Mouse (Mus musculus): ENCODE results near the gene Olfr273.
"Not testable (repeated sequence)": the region's sequence is repeated elsewhere in the genome, so short reads cannot be mapped to it uniquely, and the experiment has no call there.

The Olfr273 gene

GRCm38 (mm10) chr4:52859136-52859535 lies at the start of gene Olfr273:
Olfr273 (minus strand) TSS chr4:52859236.
- in situ Hi-C loops (cut with MboI; ENCODE audit: low pct_unique_long_range_greater_than_20kb in 1 of 2, low sequenced_read_pairs in 2 of 2, unreplicated experiment in 1 of 2) = no loop called here

DNA sequence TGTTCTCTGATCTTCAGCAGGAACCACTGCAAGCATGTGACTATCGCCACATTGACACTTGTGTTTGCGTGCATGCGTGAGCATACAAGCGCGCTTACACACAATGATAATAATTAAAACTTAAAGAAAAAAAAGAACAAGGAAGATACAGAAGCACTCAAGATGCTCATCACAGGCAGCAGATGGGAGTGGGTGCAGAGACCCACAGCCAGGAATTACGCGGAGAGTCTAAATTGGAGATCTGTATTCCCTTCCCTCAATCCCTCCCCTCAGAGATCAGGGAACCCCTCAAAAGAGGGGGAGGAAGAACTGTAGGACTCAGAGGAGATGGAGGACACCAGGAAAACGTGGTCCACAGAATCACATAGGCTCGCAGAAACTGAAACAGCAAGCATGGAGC lies 5.1 kb upstream of the Olfr273 start:
- in situ Hi-C loops (cut with MboI; ENCODE audit: low pct_unique_long_range_greater_than_20kb in 1 of 2, low sequenced_read_pairs in 2 of 2, unreplicated experiment in 1 of 2) = no loop called here

GRCm38 (mm10) chr4:52849672-52850071 lies 9.4 kb downstream of the Olfr273 start:
- in situ Hi-C loops (cut with MboI; ENCODE audit: low pct_unique_long_range_greater_than_20kb in 1 of 2, low sequenced_read_pairs in 2 of 2, unreplicated experiment in 1 of 2) = no loop called here

- in situ Hi-C loops (cut with MboI; ENCODE audit: low pct_unique_long_range_greater_than_20kb in 1 of 2, low sequenced_read_pairs in 2 of 2, unreplicated experiment in 1 of 2) = no loop called here
Observed at GRCm38 (mm10) chr4:52849039-52849635, 9.9 kb downstream of the Olfr273 start.

DNA sequence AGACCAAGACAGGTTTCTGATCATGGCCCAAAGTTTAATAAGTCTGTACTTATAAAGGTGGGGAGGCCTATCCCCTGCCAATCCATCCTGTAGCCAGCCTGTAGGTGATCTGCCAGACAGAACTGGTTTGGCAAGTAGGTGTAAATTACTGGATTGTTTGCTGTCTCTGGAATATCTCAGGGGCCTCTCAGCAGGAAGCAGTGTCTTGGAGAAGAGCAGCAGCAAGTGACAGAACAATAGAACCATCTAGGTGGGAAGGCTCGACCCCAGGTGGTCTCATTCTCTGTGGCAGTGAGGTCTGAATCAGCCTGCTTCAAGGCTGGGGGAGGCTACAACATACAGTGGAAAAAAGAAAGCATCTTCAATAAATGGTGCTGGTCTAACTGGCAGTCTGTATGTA lies 13.6 kb downstream of the Olfr273 start:
- in situ Hi-C loops (cut with MboI; ENCODE audit: low pct_unique_long_range_greater_than_20kb in 1 of 2, low sequenced_read_pairs in 2 of 2, unreplicated experiment in 1 of 2) = not testable (repeated sequence)

- in situ Hi-C loops (cut with MboI; ENCODE audit: low pct_unique_long_range_greater_than_20kb in 1 of 2, low sequenced_read_pairs in 2 of 2, unreplicated experiment in 1 of 2) = no loop called here
Observed at GRCm38 (mm10) chr4:52821375-52821774, 37.7 kb downstream of the Olfr273 start.

DNA sequence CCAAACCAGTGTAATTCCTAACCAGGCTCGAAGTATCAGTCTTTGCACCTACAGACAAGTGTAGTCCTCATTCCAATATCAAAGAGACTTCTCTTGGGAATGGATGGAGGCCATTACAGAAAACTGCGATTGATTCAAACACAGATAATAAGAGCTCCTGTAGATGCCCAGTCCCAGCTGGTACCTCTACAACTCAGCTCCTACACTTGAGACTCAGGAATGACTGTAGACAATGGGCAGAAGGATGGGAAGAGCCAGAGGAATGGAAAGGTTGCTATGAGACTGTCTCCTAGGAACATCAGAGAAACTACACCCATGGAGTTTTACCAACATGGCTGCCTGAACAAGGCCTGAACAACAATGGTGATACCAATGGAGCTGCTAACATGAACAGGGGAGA lies 44.7 kb downstream of the Olfr273 start, which contains the start of gene Olfr275:
TSS of gene Olfr275 (plus strand) at position 301 of the 400 bp plus-strand sequence.
- in situ Hi-C loops (cut with MboI; ENCODE audit: low pct_unique_long_range_greater_than_20kb in 1 of 2, low sequenced_read_pairs in 2 of 2, unreplicated experiment in 1 of 2) = no loop called here

DNA sequence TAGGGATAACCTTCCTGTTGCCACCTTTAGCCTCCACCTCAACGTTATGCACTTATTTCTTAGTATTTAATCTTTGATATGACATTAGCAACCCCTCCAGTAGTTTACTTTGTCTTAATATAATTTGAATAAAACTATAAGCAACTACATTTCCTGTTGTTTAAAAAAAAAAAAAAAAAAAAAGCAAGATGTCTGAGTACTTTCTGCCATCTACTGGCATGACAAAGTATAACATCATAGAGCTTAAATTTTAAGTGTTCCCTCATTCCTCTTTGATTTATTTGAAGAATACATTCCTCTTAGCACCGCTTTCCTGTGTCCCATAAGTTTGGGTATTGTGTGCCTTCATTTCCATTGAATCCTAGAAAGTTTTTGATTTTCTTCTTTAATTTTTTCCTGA lies 47.2 kb downstream of the Olfr273 start:
- in situ Hi-C loops (cut with MboI; ENCODE audit: low pct_unique_long_range_greater_than_20kb in 1 of 2, low sequenced_read_pairs in 2 of 2, unreplicated experiment in 1 of 2) = no loop called here
